Mouse (Mus musculus): ENCODE measurements at regions not wholly inside any gene's neighbourhood (a gene's known extent, or its start where the extent isn't known, plus 50 kb on each side); places are given as distances from the start of the nearest gene placed in this dataset.

DNA sequence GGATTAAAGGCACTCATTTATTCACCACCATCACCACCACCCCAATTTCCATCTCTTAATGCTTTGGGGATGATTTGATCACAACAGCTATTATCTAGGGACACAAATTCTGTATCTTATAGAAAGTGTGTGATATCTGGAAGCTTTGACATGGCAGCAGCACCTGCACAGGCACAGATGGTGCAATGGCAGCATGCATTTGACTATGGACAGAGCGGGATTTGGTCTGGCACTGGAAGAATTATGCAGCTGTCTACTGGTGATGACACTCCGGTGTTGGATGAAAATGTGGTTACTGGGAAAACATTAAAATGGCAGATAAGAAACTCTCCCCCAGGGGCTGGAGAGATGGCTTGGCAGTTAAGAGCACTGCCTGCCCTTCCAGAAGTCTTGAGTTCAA is 403.7 kb upstream of the Nr5a2 start:
- WGBS = 89% methylated on average over 2 of the region's 2 CpGs
- Histone ChIP-seq H3K36me3 (ENCODE audit: control insufficient read depth, insufficient read depth, low read length) (no peaks in the 10 kb centered on the region), H3K4me1 (replicated peaks; ENCODE audit: control insufficient read depth, insufficient read depth, low read length) (no peaks in the 10 kb centered on the region), H3K4me3 (ENCODE audit: low read depth, low read length) (no peak overlapping the region), H3K4me2 (ENCODE audit: low read length) (no peak overlapping the region), H3K27ac (ENCODE audit: low read depth) (no peak overlapping the region), H3K9ac (ENCODE audit: low read length) (no peak overlapping the region), H3K9me3 (ENCODE audit: control insufficient read depth, low read length) (no peaks in the 10 kb centered on the region), H3K27me3 (replicated peaks; ENCODE audit: control insufficient read depth, insufficient read depth, low read length) (no peaks in the 10 kb centered on the region)
- ATAC-seq (replicated peaks; ENCODE audit: low FRiP score, low TSS enrichment, low read depth) (no peak), DNase-seq (ENCODE audit: low spot score) (no peak)

- no peaks in the 10 kb centered on the region for H3K36me3 ChIP-seq (ENCODE audit: control insufficient read depth, insufficient read depth, low read length)
- H3K27ac ChIP-seq (ENCODE audit: low read depth) = no peak overlapping the region
- H3K9ac ChIP-seq (ENCODE audit: low read length) = no peak overlapping the region
- no peak for ATAC-seq (replicated peaks; ENCODE audit: low FRiP score, low TSS enrichment, low read depth)
- no peak overlapping the region for H3K4me2 ChIP-seq (ENCODE audit: low read length)
- DNase-seq (ENCODE audit: low spot score) = no peak
- H3K9me3 ChIP-seq (ENCODE audit: control insufficient read depth, low read length) = no peaks in the 10 kb centered on the region
- H3K4me3 ChIP-seq (ENCODE audit: low read depth, low read length) = no peak overlapping the region
- no peaks in the 10 kb centered on the region for H3K4me1 ChIP-seq (replicated peaks; ENCODE audit: control insufficient read depth, insufficient read depth, low read length)
- WGBS = 31% methylated on average over 1 of the region's 1 CpGs
- H3K27me3 ChIP-seq (replicated peaks; ENCODE audit: control insufficient read depth, insufficient read depth, low read length) = no peaks in the 10 kb centered on the region
Measured at GRCm38 (mm10) chr1:137363561-137363960, 403.3 kb upstream of the Nr5a2 start.

DNA sequence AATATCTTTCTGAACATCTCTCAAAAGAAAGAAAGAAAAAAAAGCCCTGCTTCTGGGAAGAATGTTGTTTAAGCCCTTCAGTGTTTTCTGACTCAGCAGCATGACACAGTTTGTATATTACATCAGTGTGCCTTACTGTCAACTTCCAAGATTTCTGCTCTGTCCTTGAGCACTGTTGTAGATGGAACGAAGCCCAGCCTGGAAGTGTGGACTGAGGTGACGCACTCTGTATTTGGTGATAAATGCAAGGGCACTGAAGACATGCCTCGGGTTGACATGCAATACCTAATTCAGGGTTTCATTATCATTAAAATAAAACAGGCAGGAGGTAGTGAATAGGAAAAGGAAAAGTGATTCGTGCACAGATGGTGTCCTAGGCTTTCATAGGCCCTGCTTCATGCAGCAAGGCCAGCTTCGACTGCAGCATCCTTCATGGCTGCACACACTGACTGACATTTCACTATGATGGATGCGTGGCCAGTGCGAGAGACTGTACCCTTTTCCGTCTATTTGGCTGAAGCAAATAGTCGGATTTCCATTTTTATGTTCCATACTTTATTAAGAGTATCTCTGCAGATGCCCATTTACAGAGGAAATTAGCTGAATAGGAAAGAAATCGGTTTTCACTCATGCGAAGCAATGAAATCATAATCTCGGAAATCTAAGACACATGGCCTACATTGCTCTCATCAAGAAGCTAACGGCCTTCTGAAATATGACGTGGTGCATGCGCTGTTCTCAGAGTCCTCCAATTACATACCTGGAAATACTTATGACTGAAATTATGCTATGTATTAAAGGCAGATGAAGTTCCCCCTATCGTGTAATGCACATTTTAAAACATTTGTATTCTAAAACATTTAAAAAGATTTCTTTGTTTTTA is 400.7 kb upstream of the Nr5a2 start:
- Histone ChIP-seq H3K27ac (ENCODE audit: low read depth) (no peak overlapping the region), H3K27me3 (replicated peaks; ENCODE audit: control insufficient read depth, insufficient read depth, low read length) (no peaks in the 10 kb centered on the region), H3K9ac (ENCODE audit: low read length) (no peak overlapping the region), H3K4me2 (ENCODE audit: low read length) (no peak overlapping the region), H3K4me1 (replicated peaks; ENCODE audit: control insufficient read depth, insufficient read depth, low read length) (no peaks in the 10 kb centered on the region), H3K4me3 (ENCODE audit: low read depth, low read length) (no peak overlapping the region), H3K36me3 (ENCODE audit: control insufficient read depth, insufficient read depth, low read length) (no peaks in the 10 kb centered on the region), H3K9me3 (ENCODE audit: control insufficient read depth, low read length) (no peaks in the 10 kb centered on the region)
- DNase-seq (ENCODE audit: low spot score) (no peak), ATAC-seq (replicated peaks; ENCODE audit: low FRiP score, low TSS enrichment, low read depth) (no peak)
- WGBS = 86% methylated on average over 16 of the region's 16 CpGs

DNA sequence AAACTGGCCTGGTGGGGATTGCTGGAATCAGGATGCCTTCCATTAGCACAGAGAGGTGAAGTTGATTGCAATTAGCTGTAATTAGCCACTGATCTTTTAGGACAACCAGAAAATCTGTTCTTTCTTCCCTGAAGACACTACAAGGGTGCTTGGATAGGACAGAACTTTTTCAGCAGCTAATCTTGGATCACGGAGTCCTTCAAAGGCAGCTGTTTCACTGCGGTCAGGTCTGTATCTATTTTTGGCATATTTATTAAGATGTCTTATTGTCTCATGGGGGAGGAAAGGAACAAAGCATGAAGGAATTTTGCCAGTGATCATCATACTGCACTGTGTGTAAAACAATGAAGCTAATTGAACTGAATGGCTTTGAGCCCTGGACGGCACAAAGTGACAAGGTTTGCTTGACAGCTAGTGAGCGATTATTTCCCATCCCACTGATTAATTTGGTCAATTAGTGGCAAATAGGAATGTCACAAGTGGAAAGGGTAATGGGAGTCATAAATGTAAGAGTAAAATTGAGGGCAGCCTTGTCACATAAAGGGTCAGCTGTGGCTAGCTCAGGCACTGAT is 395.8 kb upstream of the Nr5a2 start:
- Histone ChIP-seq H3K9ac (ENCODE audit: low read length) (no peak overlapping the region), H3K4me3 (ENCODE audit: low read depth, low read length) (no peak overlapping the region), H3K27me3 (replicated peaks; ENCODE audit: control insufficient read depth, insufficient read depth, low read length) (no peaks in the 10 kb centered on the region), H3K9me3 (ENCODE audit: control insufficient read depth, low read length) (no peaks in the 10 kb centered on the region), H3K4me2 (ENCODE audit: low read length) (no peak overlapping the region), H3K4me1 (replicated peaks; ENCODE audit: control insufficient read depth, insufficient read depth, low read length) (no peaks in the 10 kb centered on the region), H3K27ac (ENCODE audit: low read depth) (no peak overlapping the region), H3K36me3 (ENCODE audit: control insufficient read depth, insufficient read depth, low read length) (no peaks in the 10 kb centered on the region)
- DNase-seq (ENCODE audit: low spot score) = no peak
- no peak for ATAC-seq (replicated peaks; ENCODE audit: low FRiP score, low TSS enrichment, low read depth)
- WGBS = 67% methylated on average over 4 of the region's 4 CpGs

DNA sequence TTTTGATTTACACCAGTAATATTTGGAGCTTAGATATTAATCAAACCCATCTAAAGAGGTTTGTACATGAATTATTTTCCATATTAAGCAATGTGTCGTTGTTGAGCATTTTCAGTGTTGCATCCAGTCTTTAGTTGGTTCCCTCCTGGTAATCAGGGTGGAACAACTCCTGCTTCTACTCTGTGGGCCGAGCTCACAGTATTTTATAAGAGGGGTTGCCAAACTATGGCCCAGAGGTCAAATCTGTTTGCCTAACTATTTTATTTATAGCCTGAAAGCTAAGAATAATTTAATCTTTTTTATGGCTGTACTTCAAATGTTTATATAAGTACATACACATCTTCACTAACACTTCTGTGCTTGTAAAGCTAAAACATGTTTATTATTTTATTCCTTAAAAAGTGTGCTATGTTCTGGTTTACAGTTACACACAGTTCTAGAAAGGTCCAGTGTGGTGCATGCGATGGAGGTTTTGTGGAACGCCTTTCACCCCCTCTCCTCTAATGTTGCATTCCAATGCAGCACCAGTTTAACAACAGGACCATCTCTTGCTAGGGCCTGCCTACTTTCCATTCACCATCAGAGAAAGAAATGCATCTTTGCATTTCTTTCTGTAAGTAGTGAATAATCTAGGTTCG is 392.3 kb upstream of the Nr5a2 start:
- Histone ChIP-seq H3K27ac (ENCODE audit: low read depth) (no peak overlapping the region), H3K9me3 (ENCODE audit: control insufficient read depth, low read length) (no peaks in the 10 kb centered on the region), H3K9ac (ENCODE audit: low read length) (no peak overlapping the region), H3K4me2 (ENCODE audit: low read length) (no peak overlapping the region), H3K27me3 (replicated peaks; ENCODE audit: control insufficient read depth, insufficient read depth, low read length) (no peaks in the 10 kb centered on the region), H3K4me1 (replicated peaks; ENCODE audit: control insufficient read depth, insufficient read depth, low read length) (no peaks in the 10 kb centered on the region), H3K36me3 (ENCODE audit: control insufficient read depth, insufficient read depth, low read length) (no peaks in the 10 kb centered on the region), H3K4me3 (ENCODE audit: low read depth, low read length) (no peak overlapping the region)
- DNase-seq (ENCODE audit: low spot score) (no peak), ATAC-seq (replicated peaks; ENCODE audit: low FRiP score, low TSS enrichment, low read depth) (no peak)
- WGBS = 50% methylated on average over 5 of the region's 5 CpGs

DNA sequence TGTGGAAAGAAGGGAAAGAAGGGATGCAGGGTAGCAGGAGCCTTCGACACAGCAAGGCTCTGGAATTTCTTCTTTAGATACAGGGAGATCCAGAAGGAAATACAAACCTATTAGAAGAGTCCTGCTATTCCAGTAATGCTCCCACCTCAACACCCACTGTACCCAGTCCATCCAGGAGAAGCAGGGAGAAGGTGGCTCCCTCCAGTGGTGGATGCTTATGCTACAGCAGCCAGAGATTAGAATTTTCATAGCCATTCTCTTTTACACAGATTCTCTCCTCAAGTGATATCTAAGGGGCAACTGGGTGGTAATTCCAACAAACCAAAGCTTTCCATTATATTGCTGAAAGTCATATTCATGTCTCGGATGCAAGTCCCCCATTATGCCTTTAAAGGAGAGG is 373.9 kb upstream of the Nr5a2 start:
- no peaks in the 10 kb centered on the region for H3K27me3 ChIP-seq (replicated peaks; ENCODE audit: control insufficient read depth, insufficient read depth, low read length)
- no peaks in the 10 kb centered on the region for H3K4me1 ChIP-seq (replicated peaks; ENCODE audit: control insufficient read depth, insufficient read depth, low read length)
- no peaks in the 10 kb centered on the region for H3K9me3 ChIP-seq (ENCODE audit: control insufficient read depth, low read length)
- H3K9ac ChIP-seq (ENCODE audit: low read length) = no peak overlapping the region
- DNase-seq (ENCODE audit: low spot score) (no peak), ATAC-seq (replicated peaks; ENCODE audit: low FRiP score, low TSS enrichment, low read depth) (no peak)
- no peak overlapping the region for H3K4me2 ChIP-seq (ENCODE audit: low read length)
- WGBS = 89% methylated on average over 2 of the region's 2 CpGs
- no peaks in the 10 kb centered on the region for H3K36me3 ChIP-seq (ENCODE audit: control insufficient read depth, insufficient read depth, low read length)
- H3K4me3 ChIP-seq (ENCODE audit: low read depth, low read length) = no peak overlapping the region
- no peak overlapping the region for H3K27ac ChIP-seq (ENCODE audit: low read depth)

- Histone ChIP-seq H3K9ac (ENCODE audit: low read length) (no peak overlapping the region), H3K9me3 (ENCODE audit: control insufficient read depth, low read length) (no peaks in the 10 kb centered on the region), H3K4me2 (ENCODE audit: low read length) (no peak overlapping the region), H3K4me3 (ENCODE audit: low read depth, low read length) (no peak overlapping the region), H3K4me1 (replicated peaks; ENCODE audit: control insufficient read depth, insufficient read depth, low read length) (no peaks in the 10 kb centered on the region), H3K27me3 (replicated peaks; ENCODE audit: control insufficient read depth, insufficient read depth, low read length) (no peaks in the 10 kb centered on the region), H3K36me3 (ENCODE audit: control insufficient read depth, insufficient read depth, low read length) (no peaks in the 10 kb centered on the region), H3K27ac (ENCODE audit: low read depth) (no peak overlapping the region)
- 38% methylated on average over 8 of the region's 8 CpGs for WGBS
- DNase-seq (ENCODE audit: low spot score) (no peak), ATAC-seq (replicated peaks; ENCODE audit: low FRiP score, low TSS enrichment, low read depth) (peak; percentile 53; the same call in 1 of the 2 replicates)
Measured at GRCm38 (mm10) chr1:137332108-137332769, 372.0 kb upstream of the Nr5a2 start.

- Histone ChIP-seq H3K27me3 (replicated peaks; ENCODE audit: control insufficient read depth, insufficient read depth, low read length) (no peaks in the 10 kb centered on the region), H3K4me2 (ENCODE audit: low read length) (no peak overlapping the region), H3K9ac (ENCODE audit: low read length) (no peak overlapping the region), H3K36me3 (ENCODE audit: control insufficient read depth, insufficient read depth, low read length) (no peaks in the 10 kb centered on the region), H3K4me1 (replicated peaks; ENCODE audit: control insufficient read depth, insufficient read depth, low read length) (no peaks in the 10 kb centered on the region), H3K9me3 (ENCODE audit: control insufficient read depth, low read length) (no peaks in the 10 kb centered on the region), H3K4me3 (ENCODE audit: low read depth, low read length) (no peak overlapping the region), H3K27ac (ENCODE audit: low read depth) (no peak overlapping the region)
- WGBS = 54% methylated on average over 5 of the region's 5 CpGs
- DNase-seq (ENCODE audit: low spot score) = no peak
- no peak for ATAC-seq (replicated peaks; ENCODE audit: low FRiP score, low TSS enrichment, low read depth)
Measured at GRCm38 (mm10) chr1:137331746-137332107, 371.5 kb upstream of the Nr5a2 start.
